Mouse (Mus musculus) layer of hippocampus, postnatal 36 days (tissue): Measurements from ENCODE around the gene Mfng. TPM values are rescaled to one million over a fixed set of nuclear protein-coding genes. Genes with fewer than 3 reads are reported as not detected.
A peak's percentile ranks its signal among the peaks of the same experiment; 100 is the strongest.

Experiments used
- DNase-seq, 2 experiments: peaks; one replicate each; pipeline ENCODE4 v3.0.0; 2022
- total RNA-seq, 2 experiments: library from RNA; stranded (reverse); gene quantifications; 2 replicates each; pipeline ENCODE4 v1.2.3; 2021

The Mfng gene
- total RNA-seq, 2 experiments from 2014 or later = 5.4 to 6.2 TPM

GRCm38 (mm10) chr15:78755966-78756725 lies 17.1 kb downstream of the Mfng start:
- DNase-seq = no peak

DNA sequence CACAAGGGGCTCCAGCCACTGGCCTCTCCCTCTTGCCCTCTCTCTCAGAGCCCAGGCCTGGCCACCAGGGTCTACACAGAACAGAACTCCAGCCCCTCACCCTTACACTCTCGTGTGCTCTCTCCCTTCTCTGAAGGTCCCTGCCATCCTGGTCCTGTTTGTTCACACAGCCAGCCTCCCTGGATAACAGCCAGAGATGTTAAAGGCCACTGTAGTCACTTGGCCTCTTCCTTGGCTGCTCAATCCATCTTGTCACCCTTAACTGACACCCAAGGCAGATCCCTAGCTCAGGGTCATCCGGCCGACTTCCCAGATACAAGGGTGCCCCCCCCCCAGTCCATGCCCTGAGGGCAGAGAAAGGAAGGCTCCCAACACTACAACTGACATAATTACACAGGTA lies 18.0 kb downstream of the Mfng start:
- no peak for DNase-seq

DNA sequence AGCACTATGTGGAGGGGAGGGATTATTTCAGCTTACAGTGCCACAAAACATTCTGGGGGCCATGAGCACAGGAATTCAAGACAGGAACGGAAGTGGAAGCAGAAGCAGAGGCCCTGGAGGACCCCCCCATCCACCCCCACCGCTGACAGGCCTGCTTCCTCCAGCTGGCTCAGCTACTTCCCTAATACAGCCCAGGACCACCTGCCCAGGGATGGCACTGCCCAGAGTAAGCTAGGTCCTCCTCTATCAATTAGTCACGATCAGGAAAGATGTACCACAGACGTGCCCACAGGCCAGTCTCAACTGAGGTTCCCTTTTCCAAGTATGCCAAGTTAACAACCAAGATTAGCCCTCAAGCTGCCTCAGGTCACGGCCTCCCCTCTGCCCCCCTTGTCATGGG lies 19.1 kb downstream of the Mfng start:
- no peak for DNase-seq

DNA sequence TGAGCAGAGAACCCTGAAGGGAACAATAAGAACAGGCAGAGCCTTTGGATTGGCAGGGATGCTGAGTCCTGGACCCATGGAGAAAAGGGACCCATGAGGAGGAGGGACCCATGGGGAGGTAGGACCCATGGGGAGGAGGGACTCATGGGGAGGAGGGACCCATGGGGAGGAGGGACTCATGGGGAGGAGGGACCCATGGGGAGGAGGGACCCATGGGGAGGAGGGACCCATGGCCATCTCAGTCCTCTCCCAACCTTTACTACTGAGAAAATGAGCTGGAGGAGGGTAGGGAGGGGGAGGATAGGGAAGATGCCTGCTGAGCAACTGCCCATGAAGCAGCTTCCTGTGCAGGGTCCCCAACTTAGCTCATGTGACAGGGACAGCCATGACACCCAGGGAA lies 20.3 kb downstream of the Mfng start:
- no peak for DNase-seq

- DNase-seq = no peak
Observed at GRCm38 (mm10) chr15:78750608-78751350, 22.5 kb downstream of the Mfng start.

DNA sequence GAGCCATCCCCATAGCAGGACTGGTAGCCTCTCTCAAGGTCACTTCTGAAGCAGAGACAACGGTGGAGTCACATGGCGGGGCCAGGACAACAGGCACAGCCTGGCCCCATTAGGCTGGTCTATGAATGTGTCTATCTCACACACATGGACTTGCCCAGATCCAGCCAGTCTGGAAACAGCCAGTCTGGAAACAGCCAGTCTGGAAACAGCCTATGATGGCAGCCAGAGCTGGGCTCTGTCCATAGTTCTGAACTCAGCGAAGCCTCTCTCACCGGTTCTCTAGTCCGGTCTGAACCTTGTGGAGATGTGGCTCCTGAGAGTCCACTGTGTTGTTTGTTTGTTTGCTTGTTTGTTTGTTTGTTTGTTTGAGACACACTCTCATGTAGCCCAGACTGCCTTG lies 23.4 kb downstream of the Mfng start:
- no peak for DNase-seq

GRCm38 (mm10) chr15:78744206-78744605 lies 29.1 kb downstream of the Mfng start:
- DNase-seq = peak; percentile 77 to 81

DNA sequence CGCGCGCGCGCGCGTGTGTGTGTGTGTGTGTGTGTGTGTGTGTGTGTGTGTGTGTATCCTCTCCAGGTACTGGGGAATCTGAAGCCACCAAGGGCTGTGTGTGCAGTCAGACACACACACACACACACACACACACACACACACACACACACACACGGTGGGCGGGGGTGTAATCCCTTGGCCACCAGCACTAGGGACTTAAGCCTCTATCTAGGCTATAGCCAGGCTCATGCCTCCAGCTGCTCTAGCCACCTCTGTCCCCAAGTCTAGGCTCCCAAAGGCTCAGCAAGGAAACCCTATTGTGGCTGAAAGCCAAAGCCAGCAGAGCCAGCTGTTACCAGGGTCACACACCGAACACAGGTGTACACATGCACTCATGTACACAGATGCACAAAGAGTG lies 30.4 kb downstream of the Mfng start:
- DNase-seq = no peak

DNA sequence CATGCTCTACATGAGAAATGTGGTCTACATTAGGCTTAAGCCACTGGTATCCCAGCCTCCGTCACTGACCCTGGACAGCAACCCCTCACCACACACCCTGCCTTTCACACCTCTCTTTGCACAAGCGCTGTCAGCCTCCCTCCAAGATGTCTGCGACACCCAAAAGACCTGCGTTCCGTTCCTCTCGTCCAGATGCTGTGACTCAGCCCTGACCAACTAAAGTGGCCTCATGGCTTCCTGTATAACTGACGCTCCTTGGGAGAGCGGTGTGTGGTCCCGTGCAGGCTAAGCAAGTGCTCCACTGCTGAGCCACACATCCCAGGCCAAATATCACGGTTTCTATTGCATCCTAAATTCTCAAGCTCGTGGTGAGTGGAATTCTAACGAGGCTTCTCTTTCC lies 32.6 kb downstream of the Mfng start:
- no peak for DNase-seq

DNA sequence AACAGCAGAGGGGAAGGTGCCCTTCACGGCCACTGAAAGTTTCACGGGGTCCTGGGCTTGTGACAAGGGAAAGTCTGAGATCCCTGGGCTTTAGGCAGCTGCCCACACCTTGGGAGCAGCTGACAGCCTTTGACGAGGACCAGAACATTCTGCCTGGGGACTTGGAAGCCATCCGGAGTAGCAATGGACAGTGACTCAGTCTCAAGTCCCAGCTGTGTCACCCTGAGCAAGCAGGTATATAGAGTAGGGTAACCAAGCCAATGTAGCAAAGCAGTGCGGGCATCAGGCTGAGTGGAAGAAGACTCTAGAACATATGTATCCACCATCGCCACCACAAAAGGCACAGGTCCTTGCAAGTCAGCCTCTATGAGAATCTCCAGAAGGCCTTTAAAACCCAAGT lies 36.1 kb downstream of the Mfng start:
- no peak for DNase-seq

DNA sequence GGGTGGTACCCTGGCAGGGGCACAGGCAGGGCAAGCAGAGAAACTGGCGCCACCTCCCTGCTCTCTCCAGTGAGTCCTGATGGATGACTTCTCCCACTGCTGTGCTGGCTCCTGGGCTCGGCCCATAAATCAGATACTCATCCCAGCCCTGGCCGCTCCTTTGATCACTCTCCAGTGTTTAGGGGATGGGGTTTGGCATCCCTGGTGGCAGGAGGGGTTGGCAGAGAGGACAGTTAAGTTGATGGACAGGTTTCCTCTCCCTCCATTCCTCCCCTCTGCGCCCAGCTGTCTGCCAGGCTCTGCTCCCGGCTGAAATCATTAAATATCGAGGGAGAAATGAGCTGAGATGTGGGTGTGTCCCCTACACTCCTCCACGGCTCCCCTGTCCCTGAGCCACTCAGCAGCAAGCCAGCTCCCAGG lies 36.6 kb downstream of the Mfng start:
- DNase-seq = no peak

- no peak for DNase-seq
Observed at GRCm38 (mm10) chr15:78736181-78736579, 37.1 kb downstream of the Mfng start.

GRCm38 (mm10) chr15:78735431-78736180 lies 37.7 kb downstream of the Mfng start:
- DNase-seq = peak; percentile 39 to 53

- DNase-seq = no peak
Observed at GRCm38 (mm10) chr15:78731830-78732229, 41.4 kb downstream of the Mfng start.

DNA sequence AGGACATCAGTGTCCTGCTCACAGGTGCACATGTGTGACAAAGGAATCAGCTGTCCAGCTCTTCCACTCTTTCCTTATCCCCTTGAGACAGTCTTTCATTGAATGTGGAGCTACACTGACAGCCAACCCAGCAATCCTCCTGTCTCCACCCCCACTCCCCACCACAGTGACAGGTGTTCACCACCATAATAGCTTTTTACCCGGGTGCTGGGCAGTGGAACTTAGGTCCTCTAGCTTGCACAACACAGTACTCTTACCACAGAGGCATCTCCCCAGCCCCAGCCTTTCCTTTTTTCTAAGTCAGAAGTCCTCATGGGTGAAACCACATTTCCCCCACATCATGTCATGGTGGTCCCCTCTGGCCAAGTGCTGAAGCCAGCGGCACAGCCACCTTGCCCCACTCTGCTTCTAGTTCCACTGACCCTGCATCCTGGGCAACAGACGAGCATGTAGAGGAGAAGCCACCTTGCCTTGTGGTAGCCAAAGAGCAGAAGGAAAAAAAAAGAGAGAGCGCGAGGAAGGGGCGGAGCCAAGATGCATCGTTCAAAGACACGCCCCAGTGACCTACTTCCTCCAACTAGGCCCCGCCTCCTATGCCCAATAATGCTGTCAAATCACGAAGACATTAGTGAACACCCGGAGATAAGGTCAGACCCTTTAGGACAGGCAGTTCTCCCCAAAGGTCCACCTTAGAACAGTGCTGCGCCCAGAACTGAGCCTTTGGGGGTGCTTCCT lies 42.8 kb downstream of the Mfng start:
- DNase-seq = no peak

DNA sequence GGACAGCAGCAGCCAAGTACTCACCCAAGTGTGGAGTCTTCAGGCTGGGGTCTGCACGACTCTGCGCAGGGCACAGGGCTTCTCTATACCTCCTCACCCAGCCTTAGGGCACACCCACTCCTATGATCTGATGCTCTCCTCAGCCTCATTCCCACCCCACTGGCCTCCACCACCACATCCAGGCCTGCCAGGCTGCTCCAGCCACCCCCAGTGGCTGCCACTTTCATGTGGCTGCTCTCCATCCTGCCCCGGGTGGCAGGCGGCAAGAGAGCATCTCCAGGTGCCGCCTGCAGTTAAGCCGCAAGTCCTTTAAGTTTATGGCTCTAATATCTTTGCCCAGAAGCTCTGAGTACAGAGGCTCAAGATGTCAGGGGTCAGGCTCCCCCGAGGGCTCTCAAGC lies 46.6 kb downstream of the Mfng start:
- no peak for DNase-seq

DNA sequence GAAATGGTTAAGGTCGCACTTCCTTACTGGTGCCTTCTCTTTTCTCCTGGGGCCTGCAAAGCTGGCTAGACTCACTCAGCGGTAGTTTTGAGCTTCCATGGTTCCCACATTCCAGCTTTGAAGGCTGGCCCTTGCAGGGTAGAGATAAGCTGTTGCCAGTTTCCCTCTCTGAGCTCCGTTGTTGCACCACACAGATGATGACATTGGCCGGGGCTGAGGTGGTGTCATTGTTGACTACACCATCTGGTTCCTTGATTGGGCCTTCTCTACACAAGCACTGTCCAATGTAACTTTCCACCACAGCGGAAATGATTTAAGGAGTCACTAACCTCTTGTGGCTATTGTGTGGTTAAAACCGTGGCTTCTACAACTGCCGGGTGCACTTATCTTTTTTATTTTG lies 52.7 kb downstream of the Mfng start:
- DNase-seq = no peak

DNA sequence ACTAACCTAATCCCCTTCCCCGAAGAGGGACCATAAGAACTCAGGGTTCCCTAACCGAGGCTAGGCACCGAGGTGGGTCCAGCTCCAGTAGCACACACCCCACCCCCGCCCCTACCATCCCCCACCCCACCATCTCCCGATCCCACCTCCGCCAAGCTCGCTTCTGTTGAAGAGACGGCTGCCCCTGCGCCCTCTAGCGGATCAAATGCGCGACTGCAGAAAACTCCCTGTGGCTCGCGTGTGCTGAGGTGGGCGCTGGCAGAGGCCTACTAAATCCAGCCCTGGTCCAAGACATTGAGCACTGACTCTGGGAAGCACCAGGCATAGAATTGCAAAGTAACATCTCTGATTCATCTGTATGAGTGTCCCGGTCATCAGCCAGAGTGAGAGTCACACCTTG lies 53.2 kb downstream of the Mfng start:
- peak; percentile 70 to 72 for DNase-seq

- no peak for DNase-seq
Observed at GRCm38 (mm10) chr15:78719416-78719815, 53.9 kb downstream of the Mfng start.

DNA sequence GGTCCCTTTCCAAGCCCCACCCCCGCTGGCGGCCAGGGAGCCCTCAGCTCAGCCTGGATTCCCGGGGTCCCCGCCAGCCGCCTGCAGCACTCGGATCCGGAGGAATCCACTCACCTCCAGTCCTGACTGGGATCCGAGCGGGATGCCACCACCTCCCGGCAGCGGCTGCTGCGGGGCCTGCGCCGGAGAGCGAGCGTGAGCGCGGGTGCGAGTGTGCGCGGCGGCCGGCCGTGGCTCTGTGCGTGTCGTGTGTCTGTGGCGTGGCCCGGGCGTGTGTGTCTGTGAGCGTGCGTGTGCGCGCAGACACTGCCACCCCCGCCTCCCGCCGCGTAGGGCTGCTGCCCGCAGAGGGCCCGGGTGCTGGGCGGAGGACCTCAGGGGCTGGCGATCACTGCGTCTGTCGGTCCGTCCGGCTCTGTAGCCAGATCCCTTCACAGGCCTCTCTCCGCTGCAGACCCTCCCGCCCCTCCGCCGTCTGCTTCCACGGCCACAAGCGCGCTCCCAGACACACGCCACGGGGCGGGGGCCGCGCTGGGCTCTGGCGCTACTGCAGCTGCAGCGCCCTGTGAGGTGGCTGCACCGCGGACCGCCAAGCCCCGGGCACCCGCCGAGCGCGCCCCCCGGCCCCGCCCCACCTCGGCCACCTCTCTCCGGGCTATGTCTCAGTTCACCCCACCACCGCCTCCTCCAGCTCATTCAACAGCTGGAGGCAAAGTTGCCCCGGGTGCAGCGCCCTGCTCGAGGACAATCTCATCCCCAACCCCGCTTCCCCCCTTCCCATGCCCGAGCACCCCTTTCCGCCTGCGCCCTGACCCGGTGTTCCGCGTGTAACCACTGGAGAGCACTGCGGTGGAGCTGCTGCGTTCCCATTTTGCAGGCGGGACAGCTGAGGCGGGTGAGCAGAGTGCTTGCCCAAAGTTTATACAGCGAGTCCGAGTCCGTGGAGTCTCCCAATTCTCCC lies 54.7 kb downstream of the Mfng start, which contains the start of gene Elfn2:
Gene Elfn2 (minus strand): TSS at position 482 of the 961 bp plus-strand sequence.
- peak; percentile 55 to 71 for DNase-seq

DNA sequence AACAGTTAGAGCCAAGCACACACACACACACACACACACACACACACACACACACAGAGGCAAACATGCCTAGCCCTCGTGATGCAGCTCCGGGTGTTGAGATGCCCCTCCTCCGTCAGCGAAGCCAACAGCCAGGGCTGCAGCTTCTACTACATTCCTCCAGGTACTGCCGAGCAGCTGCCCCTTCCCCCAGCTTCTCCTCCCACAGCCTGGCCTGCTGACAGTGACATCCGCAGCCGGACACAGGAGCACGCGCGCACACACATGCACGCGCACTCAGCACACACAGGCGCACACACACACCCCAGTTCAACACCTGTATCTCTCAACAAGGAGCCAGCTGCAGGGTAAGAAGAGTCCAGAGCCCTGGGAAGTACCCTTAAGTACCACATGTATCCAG lies 56.3 kb downstream of the Mfng start:
- DNase-seq = no peak
